In the genomic region with DNA sequence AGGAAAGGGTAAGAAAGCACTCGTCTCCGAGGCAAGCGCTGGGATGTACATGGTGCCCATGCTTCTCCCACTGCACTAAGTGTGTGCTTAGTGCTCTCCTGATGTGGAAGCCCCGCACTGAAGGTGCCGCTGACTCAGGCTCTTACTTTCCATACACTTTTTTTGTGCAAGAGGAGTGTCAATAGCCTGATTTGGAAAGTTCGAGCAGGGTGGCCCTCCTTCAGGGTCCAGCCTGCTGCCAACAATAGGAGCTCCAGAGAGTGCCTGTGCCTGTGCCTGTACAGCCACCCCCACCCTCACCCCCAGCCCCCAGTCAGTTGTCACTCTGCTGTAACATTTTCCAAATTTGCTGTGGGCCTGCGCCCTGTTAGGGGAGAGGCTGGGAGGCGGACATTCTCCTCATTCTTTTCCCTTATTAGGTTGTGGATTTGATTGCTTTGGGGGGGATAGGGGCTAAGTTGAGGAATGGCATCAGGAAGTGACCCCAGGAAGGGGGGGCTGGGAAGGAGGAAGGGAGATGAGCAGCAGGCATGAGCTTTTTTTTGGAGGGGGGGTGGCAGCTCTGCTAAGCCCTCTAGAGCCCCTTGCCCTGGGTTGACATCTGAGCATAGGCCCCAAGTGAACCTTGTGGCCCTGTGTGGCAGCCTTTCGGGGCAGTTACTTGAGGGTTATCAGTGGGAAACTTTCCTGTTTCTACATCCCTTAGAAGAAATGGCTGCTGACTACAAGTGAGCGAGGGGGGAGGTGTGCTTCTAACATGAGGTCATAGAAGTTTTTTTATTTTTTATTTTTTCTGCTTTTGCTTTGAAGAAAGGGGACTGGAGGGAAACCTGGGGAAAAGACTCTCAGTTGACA, we compare ENCODE assay signal across 10 mouse cellular contexts. TPM values are rescaled to one million over a fixed set of nuclear protein-coding genes. Genes with fewer than 3 reads are reported as not detected.
DNase-seq lines count a peak whose midpoint lies in the region; ATAC-seq lines count a peak whose summit lies in the region.
"Had no signal": no experiment of that assay in that cellular context is flagged by ENCODE, and none has a peak within 500 bp of the region (broad histone marks: within the 10 kb centered on the region; RNA-seq: fewer than 3 reads in every experiment).

No protein-coding gene starts in this region.

- peak overlapping the region; percentile 99 for H3K27ac ChIP-seq in heart, embryonic 12.5 days (ENCODE audit: poor library complexity, severe bottlenecking)
- H3K27ac ChIP-seq in forebrain, embryonic 11.5 days (ENCODE audit: low read depth, low read length), result peak overlapping the region; percentile 61
- H3K27ac ChIP-seq in midbrain, embryonic 12.5 days (replicated peaks), result 0 out of 2 replicates have a peak overlapping the region, but pooled peaks have one; percentile 39
- H3K27ac ChIP-seq: macrophage had no signal

- peaks cover 94% of the 10 kb centered on the region for H3K4me1 ChIP-seq in heart, embryonic 12.5 days (replicated peaks)
- peaks cover 14% of the 10 kb centered on the region for H3K4me1 ChIP-seq in forebrain, embryonic 11.5 days (replicated peaks; ENCODE audit: control insufficient read depth, insufficient read depth, low read length)
- peaks cover 35% of the 10 kb centered on the region for H3K4me1 ChIP-seq in midbrain, embryonic 12.5 days

- peaks cover 33% of the 10 kb centered on the region for H3K36me3 ChIP-seq in heart, embryonic 12.5 days
- H3K36me3 ChIP-seq in forebrain, embryonic 11.5 days (ENCODE audit: control insufficient read depth, insufficient read depth, low read length), result no peaks in the 10 kb centered on the region
- peaks cover 3% of the 10 kb centered on the region; the same call in 1 of the 2 replicates for H3K36me3 ChIP-seq in midbrain, embryonic 12.5 days

- peak overlapping the region; percentile 69 for H3K9ac ChIP-seq in heart, embryonic 12.5 days
- H3K9ac ChIP-seq in forebrain, embryonic 11.5 days (ENCODE audit: low read length), result peak overlapping the region; percentile 14; the same call in 1 of the 2 replicates
- H3K9ac ChIP-seq in midbrain, embryonic 12.5 days (replicated peaks), result no peak overlapping the region

- intact Hi-C loops in heart, postnatal 36 days (cut with DNase I), result loop anchor here (2.0 kb wide), 1 partner anchor 15 kb away; no protein-coding TSS in a partner anchor
- intact Hi-C loops in left cerebral cortex, postnatal 4 days (cut with DNase I), result no loop called here

- peak overlapping the region; percentile 0; the same call in 1 of the 2 replicates for H3K4me3 ChIP-seq in heart, embryonic 12.5 days
- no peak overlapping the region for H3K4me3 ChIP-seq in forebrain, embryonic 11.5 days (ENCODE audit: low read depth, low read length)
- no peak overlapping the region for H3K4me3 ChIP-seq in midbrain, embryonic 12.5 days

- no peak for DNase-seq in heart, postnatal 36 days
- DNase-seq in forebrain, embryonic 11.5 days (ENCODE audit: low spot score), result peak; percentile 73
- peak; percentile 83 for DNase-seq in kidney, postnatal 10 days
- DNase-seq in layer of hippocampus, postnatal 14 days (ENCODE audit: low spot score in 2 of 2), result no peak
- no peak for DNase-seq in left cerebral cortex, postnatal 4 days
- no peak for DNase-seq in cerebellum, adult 9-10 months

- ATAC-seq in heart, embryonic 12.5 days (ENCODE audit: insufficient number of reproducible peaks, low FRiP score), result peak; percentile 78
- ATAC-seq in forebrain, embryonic 11.5 days (replicated peaks; ENCODE audit: low FRiP score), result peak; percentile 63
- ATAC-seq in midbrain, embryonic 12.5 days (ENCODE audit: low FRiP score, low read depth), result no peak

- H3K4me2 ChIP-seq in heart, embryonic 12.5 days, result peak overlapping the region; percentile 53
- H3K4me2 ChIP-seq in forebrain, embryonic 11.5 days (ENCODE audit: low read depth, low read length, severe bottlenecking), result peak overlapping the region; percentile 6; the same call in 1 of the 2 replicates
- H3K4me2 ChIP-seq in midbrain, embryonic 12.5 days (replicated peaks), result no peak overlapping the region

- 7% methylated on average over 10 of the region's 10 CpGs for WGBS in heart, embryonic 12.5 days
- WGBS in forebrain, embryonic 11.5 days, result 22% methylated on average over 10 of the region's 10 CpGs
- 48% methylated on average over 10 of the region's 10 CpGs for WGBS in midbrain, embryonic 12.5 days

- H3K9me3 ChIP-seq in heart, embryonic 12.5 days (replicated peaks), result no peaks in the 10 kb centered on the region
- H3K9me3 ChIP-seq in forebrain, embryonic 11.5 days (ENCODE audit: control insufficient read depth, low read length), result no peaks in the 10 kb centered on the region
- no peaks in the 10 kb centered on the region for H3K9me3 ChIP-seq in midbrain, embryonic 12.5 days

- H3K27me3 ChIP-seq in heart, embryonic 12.5 days (replicated peaks), result no peaks in the 10 kb centered on the region
- H3K27me3 ChIP-seq in forebrain, embryonic 11.5 days (ENCODE audit: control insufficient read depth, insufficient read depth, low read length), result no peaks in the 10 kb centered on the region
- no peaks in the 10 kb centered on the region for H3K27me3 ChIP-seq in midbrain, embryonic 12.5 days
- H3K27me3 ChIP-seq: CH12.LX had no signal

RNA-seq across cellular contexts. Expression of gene Actn4, which starts 16.5 kb away (rescaled TPM):
- polyA plus RNA-seq in heart, embryonic 12.5 days (2016; fragmentation: Nextera tagmentation; extraction: Ambion mirVana), result 317 and 318 TPM in 2 replicates
- 10 to 100 TPM; 69.4 to 81.8 TPM for total RNA-seq in heart, postnatal 36 days (2021)
- polyA plus RNA-seq in forebrain, embryonic 11.5 days (2014; fragmentation: Nextera tagmentation; extraction: Ambion mirVana), result 182 and 199 TPM in 2 replicates
- 162 and 175 TPM in 2 replicates for polyA plus RNA-seq in midbrain, embryonic 12.5 days (2016; fragmentation: Nextera tagmentation; extraction: Ambion mirVana)
- 100 to 1,000 TPM; 123 to 132 TPM for total RNA-seq in layer of hippocampus, postnatal 14 days (2021)
- total RNA-seq in left cerebral cortex, postnatal 4 days (2021), result 100 to 1,000 TPM; 129 to 134 TPM

RNA-seq across cellular contexts. Expression of gene Eif3k, which starts 36.0 kb away (rescaled TPM):
- polyA plus RNA-seq in heart, embryonic 12.5 days (2016; fragmentation: Nextera tagmentation; extraction: Ambion mirVana), result 254 and 255 TPM in 2 replicates
- 100 to 1,000 TPM; 159 to 163 TPM for total RNA-seq in heart, postnatal 36 days (2021)
- 341 and 343 TPM in 2 replicates for polyA plus RNA-seq in forebrain, embryonic 11.5 days (2014; fragmentation: Nextera tagmentation; extraction: Ambion mirVana)
- polyA plus RNA-seq in midbrain, embryonic 12.5 days (2016; fragmentation: Nextera tagmentation; extraction: Ambion mirVana), result 324 and 335 TPM in 2 replicates
- 100 to 1,000 TPM; 159 to 164 TPM for total RNA-seq in layer of hippocampus, postnatal 14 days (2021)
- total RNA-seq in left cerebral cortex, postnatal 4 days (2021), result 100 to 1,000 TPM; 212 to 213 TPM

RNA-seq across cellular contexts. Expression of gene Map4k1, which starts 36.2 kb away (rescaled TPM):
- polyA plus RNA-seq in heart, embryonic 12.5 days (2016; fragmentation: Nextera tagmentation; extraction: Ambion mirVana), result 5.8 and 6.5 TPM in 2 replicates
- total RNA-seq in heart, postnatal 36 days (2021), result under 1 TPM; 0.61 to 0.81 TPM
- polyA plus RNA-seq in forebrain, embryonic 11.5 days (2014; fragmentation: Nextera tagmentation; extraction: Ambion mirVana), result 5.9 and 6.4 TPM in 2 replicates
- polyA plus RNA-seq in midbrain, embryonic 12.5 days (2016; fragmentation: Nextera tagmentation; extraction: Ambion mirVana), result 5.4 and 6.2 TPM in 2 replicates
- total RNA-seq in layer of hippocampus, postnatal 14 days (2021), result 1 to 10 TPM; 2.7 to 4.1 TPM
- 10 to 100 TPM; 12.9 to 14.7 TPM for total RNA-seq in left cerebral cortex, postnatal 4 days (2021)

Comparison
In these comparisons a context has a peak if more than half of its experiments do, and no peak if none do; other contexts are left out.
1. H3K27ac ChIP-seq: peak in every context shown above with its lines; median percentile 99 in heart, embryonic 12.5 days; 61 in forebrain, embryonic 11.5 days; 39 in midbrain, embryonic 12.5 days.
2. DNase-seq: peak in forebrain, embryonic 11.5 days (single experiment) and kidney, postnatal 10 days (single experiment); none in heart, postnatal 36 days (0 of 2), layer of hippocampus, postnatal 14 days (0 of 2), left cerebral cortex, postnatal 4 days (single experiment) and cerebellum, adult 9-10 months (single experiment).